Mouse (Mus musculus) testis, adult 2 months (tissue): ENCODE measurements around the gene Nr3c2. TPM values are rescaled to one million over a fixed set of nuclear protein-coding genes. Genes with fewer than 3 reads are reported as not detected.

Source experiments
- H3K27ac ChIP-seq: fragments of 200-500 bp; 2 replicates; pipeline ENCODE4 v1.5.1; 2012; ENCODE audit warnings: low read depth, low read length; ENCODE audit not compliant: control insufficient read depth, insufficient read depth
- H3K27me3 ChIP-seq: fragments of 200-500 bp; 2 replicates; pipeline ENCODE4 v1.6.1; 2012; ENCODE audit warnings: mild to moderate bottlenecking, low read length, moderate library complexity; ENCODE audit not compliant: control insufficient read depth, insufficient read depth
- H3K36me3 ChIP-seq: fragments of 200-500 bp; 2 replicates; pipeline ENCODE4 v1.6.1; 2012; ENCODE audit warnings: mild to moderate bottlenecking, low read length; ENCODE audit not compliant: control insufficient read depth, insufficient read depth
- H3K4me1 ChIP-seq: fragments of 200-500 bp; 2 replicates; pipeline ENCODE4 v1.6.1; 2012; ENCODE audit warnings: low read length; ENCODE audit not compliant: control insufficient read depth, insufficient read depth
- H3K4me3 ChIP-seq: fragments of 200-500 bp; 2 replicates; pipeline ENCODE4 v1.5.1; 2012; ENCODE audit warnings: low read depth, mild to moderate bottlenecking, low read length, moderate library complexity, mixed read lengths; ENCODE audit not compliant: control insufficient read depth
- CTCF ChIP-seq: fragments of 200-500 bp; IDR thresholded peaks from 2 replicates; pipeline ENCODE4 v1.5.1; 2012; ENCODE audit warnings: low read depth, mild to moderate bottlenecking, inconsistent platforms, low read length, moderate library complexity; ENCODE audit not compliant: control insufficient read depth, insufficient read depth, insufficient replicate concordance
- POLR2A ChIP-seq: fragments of 200-500 bp; IDR thresholded peaks from 2 replicates; pipeline ENCODE4 v1.6.1; 2012; ENCODE audit warnings: low read depth, mild to moderate bottlenecking, inconsistent platforms, low read length, moderate library complexity; ENCODE audit not compliant: control insufficient read depth
- polyA plus RNA-seq: library from polyadenylated mRNA; depleted of rRNA; stranded (reverse); fragments of >200 nt; gene quantifications from 2 replicates; pipeline ENCODE4 v1.2.3, GENCODE M21; 2012

Gene Nr3c2
- polyA plus RNA-seq, 1 experiment, result 4.0 TPM

DNA sequence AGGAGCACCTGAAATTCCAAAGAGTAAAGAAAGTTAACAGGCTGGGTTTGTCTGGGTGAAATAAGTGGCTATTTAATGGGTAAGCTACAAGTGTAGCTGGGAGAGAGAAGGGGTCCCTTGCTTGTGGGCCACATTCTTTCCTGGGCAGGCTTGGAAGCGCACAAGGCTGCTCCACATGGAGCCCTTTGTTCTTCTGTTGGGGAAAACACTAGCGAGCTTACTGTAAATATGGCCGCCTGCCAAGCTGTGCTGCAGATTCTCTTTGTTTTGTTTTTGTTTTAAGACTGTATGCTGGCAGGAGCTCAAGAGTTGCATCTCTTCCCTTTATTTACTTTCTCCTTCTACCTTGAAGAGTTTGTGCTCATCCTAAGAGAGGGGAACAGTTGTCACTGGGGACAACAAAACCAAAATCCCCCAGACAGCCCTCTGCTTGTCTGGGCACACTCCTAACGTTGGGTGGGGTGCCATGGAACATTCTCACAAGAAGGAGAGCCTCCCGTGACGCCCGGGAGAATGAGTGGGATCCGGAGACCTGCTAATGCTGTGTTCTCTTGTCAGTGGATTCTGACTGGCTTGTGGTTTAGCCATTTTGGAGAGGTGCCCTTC lies 73.8 kb downstream of the Nr3c2 start:
- H3K4me1 ChIP-seq, result no peaks in the 10 kb centered on the region; the same call in 1 of the 2 replicates
- no peak overlapping the region for H3K4me3 ChIP-seq
- H3K27ac ChIP-seq, result no peak overlapping the region
- no peaks in the 10 kb centered on the region for H3K36me3 ChIP-seq
- no peak for TF ChIP-seq CTCF
- no peak for TF ChIP-seq POLR2A
- no peaks in the 10 kb centered on the region for H3K27me3 ChIP-seq

DNA sequence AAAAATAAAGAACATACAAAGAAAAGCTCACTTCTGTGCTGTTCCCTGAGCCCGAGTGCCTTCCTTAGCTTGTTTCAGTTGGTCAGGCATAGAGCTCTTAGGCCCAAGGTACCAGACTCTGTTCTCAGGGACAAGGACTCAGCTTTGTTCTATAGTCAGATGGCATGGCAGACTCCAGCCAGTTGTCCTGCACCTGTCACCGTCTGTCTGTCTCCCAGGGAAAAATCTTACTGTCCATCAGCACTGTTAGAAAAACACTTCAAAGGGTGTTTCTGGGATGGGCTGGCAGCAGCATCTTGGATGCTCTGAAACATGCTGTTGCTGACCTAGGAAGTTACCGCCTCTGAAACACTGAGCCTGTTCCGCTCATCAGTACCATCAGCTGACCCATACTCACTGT lies 78.7 kb downstream of the Nr3c2 start:
- Histone ChIP-seq H3K4me1 (no peaks in the 10 kb centered on the region), H3K36me3 (no peaks in the 10 kb centered on the region), H3K27ac (no peak overlapping the region), H3K27me3 (no peaks in the 10 kb centered on the region), H3K4me3 (no peak overlapping the region)
- TF ChIP-seq POLR2A, result no peak
- no peak for TF ChIP-seq CTCF

DNA sequence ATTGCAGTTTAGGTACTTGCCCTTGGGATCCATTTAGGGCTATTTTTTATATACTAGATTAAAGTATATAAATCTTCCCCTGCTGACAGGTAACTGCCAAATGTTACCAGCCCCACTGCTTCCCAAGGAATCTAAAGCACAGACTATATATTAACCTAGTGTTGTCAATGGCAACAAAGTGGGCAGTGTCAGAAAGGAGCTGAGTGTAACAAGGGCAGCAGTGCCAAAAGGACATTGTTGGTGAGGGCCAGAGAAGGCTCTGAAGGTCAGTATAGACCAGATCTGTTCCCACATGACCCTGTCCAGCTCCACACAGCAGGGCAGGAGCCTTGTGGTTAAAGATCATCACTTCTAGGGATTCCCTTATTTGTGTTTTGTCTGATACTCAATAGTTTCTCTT lies 84.8 kb downstream of the Nr3c2 start:
- Histone ChIP-seq H3K27me3 (no peaks in the 10 kb centered on the region), H3K36me3 (no peaks in the 10 kb centered on the region), H3K27ac (no peak overlapping the region), H3K4me1 (no peaks in the 10 kb centered on the region), H3K4me3 (no peak overlapping the region)
- TF ChIP-seq POLR2A (no peak), CTCF (no peak)

DNA sequence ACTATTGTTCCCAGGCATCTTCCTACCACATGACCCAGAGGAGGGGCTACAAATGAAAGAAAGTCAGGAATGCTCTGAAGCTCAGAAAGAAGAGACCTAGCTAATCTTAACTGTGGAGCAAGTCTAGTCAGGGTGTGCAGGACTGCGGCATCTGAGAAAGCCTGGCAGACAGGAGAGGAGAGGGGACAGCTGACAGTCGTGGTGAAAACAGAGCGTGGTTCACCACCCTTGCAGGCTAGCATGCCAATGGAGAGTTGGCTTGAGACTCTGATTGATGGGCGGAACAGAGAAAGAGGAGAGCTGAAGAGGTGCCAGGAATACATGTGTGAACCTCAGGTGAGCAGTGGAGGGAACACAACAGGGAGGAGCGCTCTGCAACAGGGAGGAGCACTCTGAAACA lies 85.6 kb downstream of the Nr3c2 start:
- Histone ChIP-seq H3K27ac (no peak overlapping the region), H3K27me3 (no peaks in the 10 kb centered on the region), H3K4me3 (no peak overlapping the region), H3K36me3 (no peaks in the 10 kb centered on the region), H3K4me1 (no peaks in the 10 kb centered on the region)
- TF ChIP-seq POLR2A (no peak), CTCF (no peak)

DNA sequence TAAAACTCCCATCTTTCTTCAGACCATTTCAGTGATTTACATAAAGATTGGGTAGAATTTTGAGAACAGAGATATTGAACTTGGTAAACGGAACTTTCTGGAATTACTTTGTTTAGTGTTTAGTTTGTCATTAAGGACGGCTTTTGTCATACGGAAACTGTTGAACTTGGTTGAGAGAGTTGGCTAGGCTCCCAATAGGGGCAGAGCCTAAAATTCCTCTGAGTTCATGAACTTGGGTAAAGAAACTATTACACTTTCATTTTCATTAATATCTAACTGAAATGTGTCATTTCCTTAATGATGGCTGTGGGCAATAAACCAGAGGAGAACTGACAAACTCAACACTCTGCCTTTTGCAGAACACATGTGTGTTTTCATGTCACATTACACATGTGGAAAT lies 88.6 kb downstream of the Nr3c2 start:
- Histone ChIP-seq H3K36me3 (no peaks in the 10 kb centered on the region), H3K4me3 (no peak overlapping the region), H3K27me3 (no peaks in the 10 kb centered on the region), H3K27ac (no peak overlapping the region), H3K4me1 (no peaks in the 10 kb centered on the region)
- TF ChIP-seq CTCF, result no peak
- no peak for TF ChIP-seq POLR2A

DNA sequence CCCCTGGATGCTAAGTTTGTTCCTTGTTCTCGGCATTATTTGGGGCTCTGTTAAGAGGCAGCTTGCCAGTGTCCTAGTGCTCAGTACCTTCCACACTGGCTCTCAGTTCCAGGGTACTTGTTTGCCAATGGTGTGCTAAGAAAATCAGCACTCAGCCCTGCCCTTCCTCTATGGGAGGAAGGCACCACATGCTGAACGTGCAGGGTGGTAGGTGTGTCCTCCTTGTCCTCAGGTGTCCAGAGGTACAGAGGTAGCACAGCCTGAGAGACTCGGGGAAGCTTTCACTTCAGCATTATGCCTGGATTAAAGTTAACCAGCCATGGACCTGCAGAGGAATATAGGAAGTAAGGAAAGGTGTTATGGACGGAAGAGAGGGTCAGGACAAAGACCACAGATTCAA lies 99.0 kb downstream of the Nr3c2 start:
- Histone ChIP-seq H3K27ac (no peak overlapping the region), H3K4me1 (no peaks in the 10 kb centered on the region), H3K4me3 (no peak overlapping the region; the same call in 1 of the 2 replicates), H3K27me3 (no peaks in the 10 kb centered on the region), H3K36me3 (no peaks in the 10 kb centered on the region)
- TF ChIP-seq CTCF (no peak), POLR2A (no peak)

DNA sequence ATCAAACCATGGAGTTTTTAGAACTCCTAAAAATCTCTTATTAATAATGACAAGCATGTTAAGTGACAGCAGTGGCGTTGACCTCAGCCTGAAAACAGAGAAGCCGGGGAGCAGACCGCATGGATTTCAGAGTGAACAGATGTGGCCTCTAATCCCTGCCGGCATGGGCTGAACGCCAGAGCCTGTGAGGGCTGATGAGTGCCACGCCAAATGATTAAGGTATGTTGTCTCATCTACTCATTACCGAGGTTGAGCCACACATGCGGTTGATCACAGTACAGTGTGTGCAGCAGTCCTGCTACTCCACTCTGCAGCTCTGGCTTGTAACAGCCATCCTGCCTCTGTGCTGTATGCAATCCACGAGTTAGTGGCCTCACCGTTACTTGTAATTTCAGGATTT lies 110.2 kb downstream of the Nr3c2 start:
- no peaks in the 10 kb centered on the region for H3K4me1 ChIP-seq
- H3K36me3 ChIP-seq, result no peaks in the 10 kb centered on the region
- no peak overlapping the region for H3K4me3 ChIP-seq
- TF ChIP-seq POLR2A, result no peak
- no peak for TF ChIP-seq CTCF
- no peaks in the 10 kb centered on the region for H3K27me3 ChIP-seq
- no peak overlapping the region for H3K27ac ChIP-seq

DNA sequence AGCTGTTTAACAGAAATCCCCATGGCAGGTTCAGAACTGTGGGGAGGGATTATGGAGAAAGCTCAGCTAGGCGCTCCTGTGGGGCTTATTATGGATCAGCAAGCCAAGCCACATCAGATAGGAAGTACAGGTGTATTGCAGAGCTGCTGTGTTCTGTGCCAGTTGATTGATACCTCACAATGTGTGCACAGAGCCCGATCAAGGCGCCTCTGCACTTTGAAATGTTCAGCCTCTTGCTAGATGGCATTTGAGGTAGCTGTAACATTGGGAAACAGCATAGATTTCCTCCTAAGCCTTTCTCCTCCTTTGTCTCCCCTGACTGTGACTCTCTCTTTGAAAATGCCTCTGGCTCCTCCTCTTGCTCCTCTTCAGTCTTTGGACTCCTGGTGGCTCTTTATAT lies 112.7 kb downstream of the Nr3c2 start:
- Histone ChIP-seq H3K36me3 (no peaks in the 10 kb centered on the region), H3K27me3 (no peaks in the 10 kb centered on the region), H3K4me3 (no peak overlapping the region), H3K27ac (no peak overlapping the region), H3K4me1 (no peaks in the 10 kb centered on the region)
- no peak for TF ChIP-seq CTCF
- TF ChIP-seq POLR2A, result no peak
